Mouse (Mus musculus) heart, adult 2 months (tissue): ENCODE measurements around the gene Spock2.

Experiments
- CTCF ChIP-seq: fragments of 200-600 bp; IDR thresholded peaks from 2 replicates; pipeline ENCODE4 v1.8.1; 2022; ENCODE audit warnings: antibody characterized with exemption, mild to moderate bottlenecking, moderate library complexity
- EP300 ChIP-seq: fragments of 200-500 bp; IDR thresholded peaks from 2 replicates; pipeline ENCODE4 v1.6.1; 2011; ENCODE audit warnings: low read depth, low read length, control low read depth; ENCODE audit not compliant: insufficient read depth
- POLR2A ChIP-seq: fragments of 200-500 bp; IDR thresholded peaks from 2 replicates; pipeline ENCODE4 v1.6.1; 2011; ENCODE audit warnings: mild to moderate bottlenecking, low read depth, low read length, control low read depth; ENCODE audit not compliant: insufficient read depth

- TF ChIP-seq CTCF (peak; percentile 68), EP300 (no peak), POLR2A (no peak)
Observed at GRCm38 (mm10) chr10:60124078-60124477, 18.1 kb downstream of the Spock2 start.
